Mouse (Mus musculus): Measurements from ENCODE around the gene Kank4.
"Not testable (repeated sequence)": the region's sequence is repeated elsewhere in the genome, so short reads cannot be mapped to it uniquely, and the experiment has no call there.

Gene Kank4

DNA sequence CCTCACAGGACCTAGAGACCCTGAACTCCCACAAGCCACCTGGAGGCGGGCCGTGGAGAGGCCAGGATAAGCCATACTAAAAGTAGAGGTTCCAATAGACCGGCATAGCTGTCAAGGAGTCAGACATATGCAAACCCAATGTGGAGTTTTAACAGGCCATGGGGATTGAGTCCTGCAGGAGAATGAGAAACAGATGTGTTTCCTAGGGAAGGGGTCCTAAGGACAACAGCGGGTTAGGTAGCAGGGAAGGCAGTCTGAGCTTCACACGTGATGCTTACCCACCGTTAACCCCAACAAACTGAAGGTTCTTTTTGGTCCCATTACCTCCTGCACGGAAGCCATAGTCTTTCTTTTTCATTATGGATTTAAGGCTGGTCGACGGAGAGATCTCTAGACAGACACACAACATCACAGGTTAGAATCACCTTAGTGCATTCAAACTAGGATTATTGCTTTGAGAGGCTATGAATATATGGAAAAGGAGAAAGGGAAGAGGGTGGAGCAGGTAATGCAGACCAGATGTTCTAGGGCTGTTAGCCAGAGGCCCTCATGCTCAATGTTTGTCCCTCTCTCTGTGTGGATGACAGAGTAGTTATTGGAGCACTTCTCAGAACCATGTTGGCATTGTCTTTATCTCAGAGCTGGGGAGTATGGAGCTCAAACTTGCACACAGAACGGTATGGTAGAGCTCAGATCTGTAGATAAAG lies 40.5 kb downstream of the Kank4 start:
- DNase-seq (ENCODE audit: low spot score in 2 of 2): no peak

DNA sequence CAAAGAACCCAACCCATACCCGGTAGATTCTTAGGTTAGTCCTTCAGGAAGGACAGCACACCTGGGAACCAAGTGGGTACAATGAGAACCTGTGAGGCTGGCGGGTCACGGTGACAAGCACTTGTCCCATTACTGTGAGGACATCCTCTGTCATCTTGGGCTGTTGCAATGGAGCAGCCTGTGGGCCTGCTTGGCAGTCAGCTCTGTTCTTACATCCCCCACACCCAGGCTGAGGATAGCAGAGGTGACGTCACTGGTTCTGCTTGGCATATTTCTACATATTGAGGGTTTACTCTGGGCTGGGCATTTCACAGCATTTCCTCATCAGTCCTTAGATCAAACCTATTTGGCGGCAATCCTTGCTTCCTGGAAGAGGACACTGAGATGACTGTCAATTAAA lies 43.6 kb downstream of the Kank4 start:
- DNase-seq (ENCODE audit: low spot score in 2 of 2): no peak

DNA sequence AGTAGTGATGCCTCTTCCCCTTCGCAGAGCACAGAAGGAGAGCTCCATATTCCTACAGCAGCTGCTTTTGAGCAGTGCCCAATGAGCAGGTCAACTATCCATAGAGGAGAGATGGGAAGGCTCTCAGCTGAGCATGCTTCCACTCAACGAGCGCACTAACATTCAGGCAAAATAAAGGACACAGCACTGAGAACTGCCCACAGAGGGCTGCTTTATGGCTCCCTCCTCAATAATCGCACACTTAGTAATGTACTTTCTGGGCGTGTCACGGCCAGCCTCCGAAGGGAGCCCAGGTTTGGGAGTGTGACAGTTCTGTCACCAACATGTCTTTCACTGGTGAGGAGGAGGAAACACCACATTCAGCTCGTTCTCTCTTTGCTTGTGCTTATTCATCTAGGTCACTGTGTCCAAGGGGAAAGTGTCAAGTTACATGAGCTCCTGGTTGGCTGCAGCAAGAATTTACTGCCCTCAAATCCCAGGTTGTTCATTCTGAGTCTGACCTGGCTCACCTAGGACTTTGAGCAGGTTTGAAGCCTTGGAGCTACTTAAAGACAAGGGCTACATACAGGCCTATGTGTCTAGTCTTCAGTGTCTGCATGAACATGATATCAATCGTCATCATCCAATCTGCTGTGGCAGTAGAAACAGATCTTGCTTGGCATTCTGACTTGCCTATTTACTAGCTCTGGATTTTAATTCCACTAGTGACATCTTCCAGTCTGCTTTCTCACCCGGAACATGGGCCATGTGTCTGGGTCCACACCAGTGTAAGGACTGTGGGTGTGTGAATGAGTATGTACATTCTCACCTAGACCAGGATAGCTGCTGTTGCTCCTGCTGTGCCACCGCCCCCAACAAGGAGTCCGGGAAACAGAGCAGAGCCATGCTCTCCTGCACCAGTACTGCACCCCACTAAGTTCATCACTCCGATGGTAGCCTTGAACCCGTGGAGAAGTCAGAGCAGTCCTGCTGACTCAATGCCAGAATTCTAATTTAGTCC lies 49.9 kb downstream of the Kank4 start:
- DNase-seq (ENCODE audit: low spot score in 2 of 2): no peak

DNA sequence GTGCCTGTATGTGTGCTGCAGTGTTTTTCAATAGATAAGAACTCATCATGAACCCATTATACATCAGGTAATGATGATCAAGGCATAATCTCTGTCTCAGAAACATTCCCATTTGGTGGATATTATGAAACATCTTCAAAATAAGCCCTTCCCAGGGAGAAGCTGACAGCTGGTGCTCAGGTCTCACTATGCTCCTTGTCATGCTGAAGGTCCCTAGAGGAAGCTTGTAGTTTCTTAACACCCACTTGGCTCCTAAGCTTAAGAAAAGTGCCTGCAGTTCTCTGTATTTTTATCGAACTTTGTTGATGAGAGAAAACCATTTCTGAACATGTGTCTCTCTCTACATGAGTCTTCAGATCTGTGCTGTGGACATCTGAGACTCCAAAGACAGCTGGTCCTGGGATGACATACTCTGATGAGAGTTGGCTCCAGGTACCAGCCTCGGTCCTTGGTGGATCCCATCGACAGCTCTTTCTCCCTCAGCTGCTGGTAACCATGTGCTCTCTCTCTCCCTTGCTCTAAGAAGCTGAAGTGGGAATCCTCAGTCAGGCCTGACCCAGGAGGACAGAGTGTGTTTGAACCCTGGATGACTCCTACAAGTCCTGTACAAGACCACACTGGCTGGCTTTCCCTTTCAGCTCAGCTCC lies 58.3 kb downstream of the Kank4 start:
- no peak for DNase-seq (ENCODE audit: low spot score in 2 of 2)

DNA sequence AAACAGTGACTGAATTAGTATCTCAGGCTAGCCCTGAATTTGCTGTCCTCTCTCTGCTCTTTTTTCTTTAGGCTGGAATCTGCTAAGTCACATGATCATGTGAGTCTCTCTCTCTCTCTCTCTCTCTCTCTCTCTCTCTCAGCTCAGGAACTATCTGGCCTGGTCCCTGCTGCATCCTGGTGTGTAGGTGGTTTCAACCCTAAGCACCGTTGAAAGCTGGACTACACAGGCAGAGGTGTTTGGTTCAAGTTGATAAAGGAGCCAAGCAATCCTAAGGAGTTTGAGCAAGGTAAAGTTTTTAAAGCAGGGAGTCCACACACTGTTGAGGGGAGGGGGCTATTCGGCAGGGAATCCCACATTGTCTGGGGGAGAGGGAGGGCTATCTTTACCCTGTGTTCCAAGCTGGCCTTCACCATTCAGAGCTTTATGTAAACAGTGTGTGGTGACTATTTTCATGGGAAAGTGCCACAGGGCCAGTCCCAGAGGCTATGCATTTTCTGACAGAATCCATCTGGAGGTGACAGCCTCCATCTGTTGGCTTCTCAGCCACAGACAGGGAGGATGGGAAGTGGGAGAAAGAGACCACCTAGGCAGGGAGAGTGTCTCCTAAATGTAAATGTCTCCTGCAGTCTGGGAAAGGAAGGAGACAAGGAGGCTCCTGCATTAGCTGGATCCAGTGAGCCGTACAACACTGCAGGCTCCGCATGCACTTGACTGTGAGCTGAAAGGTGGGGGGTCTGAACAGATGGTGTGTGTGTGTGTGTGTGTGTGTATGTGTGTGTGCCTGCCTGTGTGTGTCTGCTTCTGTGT lies 59.1 kb downstream of the Kank4 start:
- DNase-seq (ENCODE audit: low spot score in 2 of 2): no peak

DNA sequence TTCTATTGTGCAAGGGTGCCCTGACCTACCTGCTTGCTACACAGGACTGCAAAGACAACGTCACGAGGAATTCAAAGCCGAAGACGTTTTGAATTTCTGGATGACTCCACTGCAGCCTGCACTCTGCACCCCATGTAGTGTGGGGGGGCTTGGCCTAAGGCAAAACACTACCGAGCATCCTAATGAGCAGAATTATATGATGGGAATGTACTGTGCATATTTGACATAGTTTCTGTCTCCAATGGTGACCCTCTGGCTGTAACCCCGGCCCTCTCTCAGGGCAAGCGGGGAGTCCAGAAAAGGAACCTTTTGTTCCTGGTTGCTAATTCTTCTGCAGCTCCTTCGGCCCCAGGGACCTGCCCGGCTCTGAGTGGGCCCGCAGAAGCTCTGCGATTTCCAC lies 61.2 kb downstream of the Kank4 start:
- no peak for DNase-seq (ENCODE audit: low spot score in 2 of 2)

DNA sequence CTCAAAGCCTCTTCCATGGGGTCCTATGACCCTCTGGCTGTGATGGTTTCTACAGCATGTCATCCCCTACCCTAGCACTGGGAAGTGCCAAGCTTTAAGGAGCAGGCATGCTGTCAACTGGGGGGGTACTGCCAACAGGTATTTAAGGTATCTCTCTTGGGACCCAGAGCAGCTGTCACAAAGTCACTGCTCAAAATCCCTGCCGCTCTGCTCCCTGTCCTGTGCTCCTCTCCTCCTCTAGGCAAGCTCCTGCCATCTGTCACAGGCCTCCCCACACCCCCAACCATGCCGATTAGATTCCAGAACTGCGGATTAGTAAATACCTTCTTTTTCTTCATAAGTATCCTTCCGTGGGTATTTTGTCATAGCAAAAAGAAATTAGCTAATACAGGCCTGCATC lies 62.9 kb downstream of the Kank4 start:
- DNase-seq (ENCODE audit: low spot score in 2 of 2): no peak

DNA sequence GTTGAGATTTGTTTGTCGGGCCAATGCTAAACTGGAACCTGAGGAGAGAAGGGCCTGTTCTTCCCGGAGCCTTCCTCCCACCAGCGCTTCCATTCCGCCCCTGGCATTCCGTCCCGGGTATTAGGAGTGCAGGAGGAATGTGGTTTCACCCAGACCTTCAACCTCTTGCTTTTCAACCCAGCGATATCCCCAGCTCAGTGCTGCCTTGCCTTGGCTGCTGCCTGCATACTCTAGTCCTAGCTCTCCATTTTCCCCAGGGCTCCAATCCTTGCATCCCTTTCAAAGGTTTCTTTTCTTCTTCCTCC lies 73.5 kb downstream of the Kank4 start:
- no peak for DNase-seq (ENCODE audit: low spot score in 2 of 2)

DNA sequence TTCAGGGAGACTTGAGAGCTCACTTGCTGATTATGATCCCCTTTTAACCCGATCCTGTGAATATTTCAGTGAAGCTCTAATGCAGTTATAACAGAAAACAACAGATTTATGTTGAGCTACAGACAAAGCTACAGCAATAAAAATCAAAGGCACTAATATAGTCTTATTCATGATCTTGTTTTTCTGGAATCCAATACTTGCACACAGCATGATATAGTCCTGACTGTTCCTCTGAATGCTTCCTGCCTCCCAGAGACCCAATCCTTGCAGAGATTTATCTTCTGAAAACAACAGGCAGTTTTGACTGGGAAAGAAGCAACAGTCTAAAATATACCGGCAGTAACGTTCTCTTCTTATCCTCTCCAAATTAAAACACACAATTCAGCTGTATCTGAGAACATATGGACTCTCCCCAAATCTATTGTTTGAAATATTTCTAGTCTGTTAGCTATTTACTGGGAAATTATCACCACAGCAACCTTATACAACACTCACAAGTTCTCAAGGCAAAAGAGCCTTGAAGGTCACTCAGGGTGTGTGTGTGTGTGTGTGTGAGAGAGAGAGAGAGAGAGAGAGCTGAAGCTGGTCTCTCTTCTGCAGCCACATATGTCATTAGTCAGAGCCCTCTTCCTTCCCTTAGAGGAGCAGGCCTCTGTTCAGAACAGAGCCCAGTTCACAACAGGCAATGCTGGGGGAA lies 74.0 kb downstream of the Kank4 start:
- no peak for DNase-seq (ENCODE audit: low spot score in 2 of 2)

DNA sequence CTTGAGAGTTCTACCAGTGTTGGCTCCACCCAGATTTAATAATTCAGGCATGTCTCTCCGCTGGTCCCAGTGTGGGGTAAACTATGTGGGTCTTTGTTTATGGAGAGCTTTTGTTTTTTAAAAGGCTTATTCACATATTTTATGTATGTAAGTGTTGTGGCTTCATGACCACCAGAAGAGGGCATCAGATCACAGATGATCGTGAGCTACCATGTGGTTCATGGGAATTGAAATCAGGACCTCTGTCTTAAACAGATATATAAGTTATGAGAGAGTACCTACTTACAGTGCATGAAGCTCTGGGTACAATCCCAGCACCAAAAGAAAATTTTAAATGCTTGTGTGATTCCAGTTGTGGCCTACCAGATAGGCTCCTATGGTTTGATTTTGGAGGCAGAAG lies 77.6 kb downstream of the Kank4 start:
- DNase-seq (ENCODE audit: low spot score in 2 of 2): no peak

DNA sequence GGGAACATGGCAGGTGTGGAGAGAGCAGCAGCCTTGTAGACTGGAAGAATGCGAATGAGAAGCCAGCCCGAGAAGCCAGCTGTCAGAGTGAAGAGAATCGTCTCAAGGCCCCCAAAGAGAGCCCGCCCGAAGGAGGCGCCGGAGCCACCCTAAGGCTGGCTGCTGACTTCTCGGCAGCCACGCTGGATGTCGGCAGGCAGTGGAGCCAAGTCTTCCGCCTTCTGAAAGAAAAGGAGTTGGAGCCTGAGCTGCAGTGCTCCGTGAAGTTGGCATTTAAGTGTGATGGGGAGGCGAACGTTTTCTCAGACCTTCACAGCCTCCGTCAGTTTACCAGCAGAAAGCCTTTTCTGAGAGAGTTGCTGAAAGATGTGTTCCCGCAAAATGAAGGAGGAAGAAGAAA lies 83.7 kb downstream of the Kank4 start:
- no peak for DNase-seq (ENCODE audit: low spot score in 2 of 2)

DNA sequence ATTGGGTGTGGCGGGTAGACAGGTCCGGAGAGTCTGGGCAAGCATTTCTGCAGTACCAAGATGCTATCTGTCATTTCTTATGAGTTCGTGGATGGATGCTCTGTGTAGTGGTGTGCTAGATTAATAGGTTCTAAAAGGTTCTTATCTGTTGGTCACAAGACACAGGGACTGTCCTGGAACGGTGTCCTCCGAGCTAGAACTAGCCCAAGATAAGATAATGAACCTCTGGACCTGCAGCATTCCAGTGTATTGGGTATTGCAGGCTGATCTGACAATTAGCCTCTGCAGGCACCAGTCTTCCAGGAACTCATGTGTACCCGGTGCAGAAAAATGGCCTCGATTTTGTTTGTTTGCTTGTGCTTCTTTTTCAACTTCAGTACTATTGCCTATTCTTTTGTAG lies 88.6 kb downstream of the Kank4 start:
- DNase-seq (ENCODE audit: low spot score in 2 of 2): no peak

DNA sequence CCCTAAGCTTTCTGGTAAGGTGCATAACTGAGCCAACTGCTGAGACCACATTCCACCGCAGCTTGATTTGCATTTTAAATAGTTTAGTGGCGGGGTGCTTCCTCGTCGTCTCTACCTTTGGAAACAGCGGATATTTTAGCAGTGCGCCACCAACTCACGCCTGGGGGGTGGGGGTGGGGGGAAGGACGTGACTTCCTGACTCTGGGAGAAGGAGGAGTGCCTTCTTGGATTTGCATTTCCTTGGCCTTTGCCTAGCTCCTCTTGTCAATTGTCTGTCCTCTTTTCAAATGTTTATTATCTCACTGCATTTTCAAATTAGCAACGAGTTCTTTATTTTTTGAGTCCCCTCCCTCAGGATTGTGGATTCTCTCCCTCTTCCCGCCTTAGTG lies 89.4 kb downstream of the Kank4 start:
- no peak for DNase-seq (ENCODE audit: low spot score in 2 of 2)

DNA sequence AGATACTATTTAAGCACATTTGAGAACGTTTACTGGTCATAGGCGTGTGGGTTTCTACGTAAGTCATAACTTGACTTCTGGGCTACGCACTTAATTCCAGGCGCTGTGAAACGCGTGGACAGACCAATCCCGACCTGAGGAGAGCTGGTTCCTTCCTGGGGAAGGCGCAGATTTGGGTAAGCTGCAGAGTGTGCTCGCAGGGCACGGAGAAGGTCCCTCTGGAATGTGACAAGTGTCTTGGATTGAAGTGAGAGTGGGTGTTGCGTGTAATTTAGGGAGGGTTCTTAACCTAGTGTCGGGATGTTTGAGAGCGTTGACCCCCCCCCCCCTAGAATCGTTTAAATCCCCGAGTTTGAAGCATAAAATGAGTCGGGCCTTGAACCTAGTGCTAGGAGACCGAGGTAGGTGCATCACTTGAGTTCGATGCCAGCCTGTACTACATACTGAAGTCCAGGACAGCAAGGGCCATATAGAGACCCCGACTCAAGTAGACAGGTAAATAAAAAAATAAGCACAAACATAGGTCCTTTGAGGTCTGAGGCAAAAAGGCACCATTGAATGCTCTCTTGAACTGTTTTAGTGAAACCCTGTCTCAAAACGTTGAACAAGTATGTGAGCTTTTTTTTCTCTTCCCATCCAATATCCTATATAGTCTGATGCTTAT lies 89.9 kb downstream of the Kank4 start:
- no peak for DNase-seq (ENCODE audit: low spot score in 2 of 2)

DNA sequence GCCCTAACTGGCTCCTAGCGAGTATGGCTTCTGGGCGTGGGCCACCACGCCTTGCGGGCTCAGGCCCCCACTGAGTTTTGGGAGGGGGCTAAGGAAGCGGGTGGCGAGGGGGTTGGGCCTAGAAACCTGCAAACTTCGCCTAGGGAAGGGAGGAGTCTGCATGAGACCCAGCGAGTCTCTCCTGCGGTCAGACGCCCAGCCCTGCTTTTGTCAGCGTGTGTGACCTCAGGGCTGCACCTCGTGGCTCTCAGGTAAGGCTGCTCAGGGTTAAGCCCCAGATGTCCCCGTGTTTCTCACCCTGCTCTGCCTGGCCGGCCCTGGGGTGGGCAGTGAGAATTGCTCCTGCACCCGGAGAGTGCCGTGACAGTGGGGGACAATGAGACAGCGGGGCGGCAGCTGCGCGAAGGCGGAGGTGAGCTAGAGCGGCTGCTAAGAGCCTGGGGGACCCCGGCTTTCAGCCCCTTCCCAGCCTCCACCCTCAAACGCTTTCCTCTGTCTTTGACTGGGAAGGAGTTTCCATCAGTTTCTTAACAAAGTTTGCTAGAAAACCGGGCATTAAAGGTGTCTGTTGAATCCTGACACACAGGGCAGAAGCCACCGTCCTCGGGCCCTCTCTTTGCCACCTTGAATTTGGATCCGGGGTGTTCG lies 90.6 kb downstream of the Kank4 start, which contains the start of gene L1td1:
TSS of gene L1td1 (plus strand) at position 145 of the 648 bp plus-strand sequence.
- no peak for DNase-seq (ENCODE audit: low spot score in 2 of 2)

DNA sequence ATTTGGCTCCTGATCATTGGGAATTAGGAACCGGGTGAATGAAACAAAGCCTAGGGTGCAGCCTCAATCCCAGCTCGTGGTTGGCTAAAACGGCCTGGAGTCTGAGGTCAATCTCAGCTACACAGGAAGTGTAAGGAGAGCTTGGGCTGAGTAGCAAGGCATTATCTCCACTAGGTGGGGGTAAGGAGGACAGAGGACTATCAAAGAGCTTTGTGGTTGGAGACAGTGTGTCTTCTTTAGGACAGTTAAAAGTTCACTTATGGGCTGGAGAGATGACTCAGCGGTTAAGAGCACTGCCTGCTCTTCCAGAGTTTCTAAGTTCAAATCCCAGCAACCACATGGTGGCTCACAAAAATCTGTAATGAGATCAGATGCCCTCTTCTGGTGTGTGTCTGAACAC lies 91.9 kb downstream of the Kank4 start:
- no peak for DNase-seq (ENCODE audit: low spot score in 2 of 2)

DNA sequence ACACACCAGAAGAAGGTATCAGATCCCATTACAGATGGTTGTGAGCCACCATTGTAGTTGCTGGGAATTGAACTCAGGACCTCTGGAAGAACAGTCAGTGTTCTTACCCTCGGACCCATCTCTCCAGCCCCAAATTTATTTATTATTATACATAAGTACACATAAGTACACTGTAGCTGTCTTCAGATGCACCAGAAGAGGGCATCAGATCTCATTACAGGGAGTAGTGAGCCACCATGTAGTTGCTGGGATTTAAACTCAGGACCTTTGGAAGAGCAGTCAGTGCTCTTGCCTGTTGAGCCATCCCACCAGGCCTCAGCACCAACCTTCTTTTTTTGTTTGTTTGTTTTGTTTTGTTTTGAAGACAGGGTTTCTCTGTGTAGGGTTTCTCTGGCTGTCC lies 92.7 kb downstream of the Kank4 start:
- DNase-seq (ENCODE audit: low spot score in 2 of 2): not testable (repeated sequence)

DNA sequence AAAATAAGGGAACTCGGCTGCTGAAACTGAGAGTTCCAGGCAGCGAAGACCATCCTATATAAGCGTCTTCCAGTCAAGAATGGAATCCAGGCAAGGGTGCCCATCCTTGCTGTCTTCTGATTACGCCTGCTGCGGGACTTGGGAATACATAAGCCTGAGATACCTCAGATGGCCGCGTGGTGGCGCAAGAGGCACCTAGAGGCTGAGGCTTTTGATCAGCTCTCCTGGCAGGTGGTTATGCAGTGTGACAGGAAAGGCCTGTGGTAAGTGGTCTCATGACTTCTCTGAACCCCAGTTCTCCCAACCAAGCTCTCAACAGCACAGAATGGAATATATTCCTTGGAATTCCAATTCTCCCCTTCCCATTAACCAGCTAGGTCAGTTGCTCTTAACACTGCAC lies 94.9 kb downstream of the Kank4 start:
- peak in 1 of 2 experiments; percentile 71 for DNase-seq (ENCODE audit: low spot score in 2 of 2)

DNA sequence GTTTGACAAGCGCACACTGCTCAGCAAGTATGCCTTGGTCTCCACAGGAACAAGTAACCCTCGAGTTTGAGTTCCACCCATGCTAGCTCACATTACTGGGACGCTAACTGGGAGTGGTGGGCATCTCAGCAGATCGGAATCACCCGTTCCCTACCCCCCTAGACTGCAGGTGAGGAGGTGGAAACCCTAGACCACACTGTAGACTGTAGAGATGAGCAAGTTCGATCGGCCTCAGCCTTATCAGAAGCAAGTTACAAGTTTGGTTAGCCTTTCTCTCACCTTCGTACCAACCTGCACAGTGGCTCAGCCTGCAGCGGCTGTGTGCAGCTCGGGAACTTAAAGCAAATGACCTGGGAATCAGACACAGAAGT lies 98.8 kb downstream of the Kank4 start:
- DNase-seq (ENCODE audit: low spot score in 2 of 2): no peak
